Mouse (Mus musculus) heart, adult 8-10 months (tissue): Measurements from ENCODE around the gene Abcc3. TPM values are rescaled to one million over a fixed set of nuclear protein-coding genes. Genes with fewer than 3 reads are reported as not detected.
A peak's percentile ranks its signal among the peaks of the same experiment; 100 is the strongest.

Experiments used
- DNase-seq: peaks from one replicate; pipeline ENCODE4 v3.0.0; 2022; ENCODE audit warnings: low spot score
- total RNA-seq, 4 experiments: library from RNA; stranded (reverse); gene quantifications; 2 replicates each; pipeline ENCODE4 v1.2.4; 2022

Gene Abcc3
- total RNA-seq, 4 experiments from 2014 or later = 0.91 to 2.3 (median 1.7) TPM

GRCm38 (mm10) chr11:94327693-94328643 lies 64.8 kb downstream of the Abcc3 start, which contains the start of gene Ankrd40:
Gene Ankrd40, plus strand, starts transcription at chr11:94328001.
- peak; percentile 97 for DNase-seq

GRCm38 (mm10) chr11:94326961-94327411 lies 65.8 kb downstream of the Abcc3 start:
- peak; percentile 25 for DNase-seq

- DNase-seq = no peak
These were observed 68.2 kb downstream of the Abcc3 start for GRCm38 (mm10) chr11:94324618-94325017.

GRCm38 (mm10) chr11:94323271-94323925 lies 69.4 kb downstream of the Abcc3 start:
- no peak for DNase-seq

- DNase-seq = no peak
These were observed 70.2 kb downstream of the Abcc3 start for GRCm38 (mm10) chr11:94322636-94323035.

GRCm38 (mm10) chr11:94321931-94322400 lies 70.8 kb downstream of the Abcc3 start, which contains the start of gene Luc7l3:
Gene Luc7l3, minus strand, starts transcription at chr11:94321988.
- DNase-seq = peak; percentile 94

GRCm38 (mm10) chr11:94320969-94321930 lies 71.5 kb downstream of the Abcc3 start:
- DNase-seq = no peak

- DNase-seq = no peak
These were observed 74.7 kb downstream of the Abcc3 start for GRCm38 (mm10) chr11:94318056-94318455.

- DNase-seq = no peak
These were observed 75.3 kb downstream of the Abcc3 start for GRCm38 (mm10) chr11:94317515-94317914.

GRCm38 (mm10) chr11:94317014-94317413 lies 75.8 kb downstream of the Abcc3 start:
- no peak for DNase-seq

- DNase-seq = no peak
These were observed 76.3 kb downstream of the Abcc3 start for GRCm38 (mm10) chr11:94316528-94316927.

GRCm38 (mm10) chr11:94315308-94315707 lies 77.5 kb downstream of the Abcc3 start:
- no peak for DNase-seq

- DNase-seq = no peak
These were observed 78.6 kb downstream of the Abcc3 start for GRCm38 (mm10) chr11:94314098-94314652.

GRCm38 (mm10) chr11:94312733-94313132 lies 80.1 kb downstream of the Abcc3 start:
- DNase-seq = no peak

- no peak for DNase-seq
These were observed 97.6 kb downstream of the Abcc3 start for GRCm38 (mm10) chr11:94294996-94295845.

Other genes with a start within 250 kb of the Abcc3 start
- gene Tob1, start 181.5 kb downstream of the Abcc3 start, total RNA-seq = 10 to 100 TPM; 51.3 to 58.4 (median 53.2) TPM
- gene Wfikkn2, start 147.0 kb downstream of the Abcc3 start, total RNA-seq = 1 to 10 TPM; 6.8 to 8.1 (median 7.5) TPM
- gene Gm21885, start 111.1 kb downstream of the Abcc3 start, total RNA-seq = under 1 TPM in 1 of 4 experiments, not detected in 3; 0.40 TPM
- gene Luc7l3, start 71.0 kb downstream of the Abcc3 start, total RNA-seq = 10 to 100 TPM; 25.6 to 34.4 (median 31.3) TPM
- gene Ankrd40, start 65.0 kb downstream of the Abcc3 start, total RNA-seq = 100 to 1,000 TPM; 255 to 327 (median 301) TPM
- gene Cacna1g, start 81.2 kb upstream of the Abcc3 start, total RNA-seq = 10 to 100 TPM in 3 of 4 experiments, 1 to 10 TPM in 1; 6.7 to 14.6 (median 12.5) TPM
- under 1 TPM; 0.09 to 0.63 (median 0.40) TPM for gene Spata20, start 93.2 kb upstream of the Abcc3 start, total RNA-seq
- 10 to 100 TPM; 21.3 to 28.5 (median 25.1) TPM for gene Epn3, start 107.0 kb upstream of the Abcc3 start, total RNA-seq
- gene Mycbpap, start 128.7 kb upstream of the Abcc3 start, total RNA-seq = 1 to 10 TPM in 3 of 4 experiments, under 1 TPM in 1; 0.75 to 2.3 (median 1.4) TPM
- gene Rsad1, start 156.3 kb upstream of the Abcc3 start, total RNA-seq = 10 to 100 TPM in 2 of 4 experiments, 1 to 10 TPM in 2; 8.3 to 11.5 (median 10.1) TPM
- 1 to 10 TPM in 2 of 4 experiments, under 1 TPM in 2; 0.43 to 2.4 (median 0.86) TPM for gene Chad, start 172.1 kb upstream of the Abcc3 start, total RNA-seq
- gene Acsf2, start 208.9 kb upstream of the Abcc3 start, total RNA-seq = 10 to 100 TPM; 25.6 to 34.8 (median 30.1) TPM
- 10 to 100 TPM; 25.5 to 31.1 (median 28.2) TPM for gene Lrrc59, start 236.8 kb upstream of the Abcc3 start, total RNA-seq